Mouse (Mus musculus): ENCODE data around the gene Fcgr2b. TPM values are rescaled to one million over a fixed set of nuclear protein-coding genes. Genes with fewer than 3 reads are reported as not detected.

The Fcgr2b gene
- total and polyA plus RNA-seq, 3 experiments = 4.7 to 8.2 TPM; not detected in 1

DNA sequence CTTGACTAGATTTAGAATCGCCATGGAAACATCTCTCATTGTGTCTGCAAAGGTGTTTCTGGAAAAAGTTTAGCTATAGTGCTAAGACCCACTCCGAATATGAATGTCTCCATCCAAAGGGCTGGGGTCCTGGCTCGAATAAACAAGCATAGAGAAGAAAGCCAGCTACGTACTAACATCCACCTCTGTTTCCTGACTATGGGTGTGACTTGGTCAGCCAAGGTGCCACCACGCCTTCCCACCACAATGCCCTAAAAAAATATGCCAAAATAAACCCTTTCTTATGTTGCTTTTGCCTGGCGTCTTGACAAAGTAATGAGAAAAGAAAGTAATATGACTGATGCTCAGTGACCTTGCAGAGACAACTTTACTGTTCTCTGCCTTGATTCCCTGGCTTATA, 3.9 kb downstream of the Fcgr2b start:
- no peak for TF ChIP-seq POLR2AphosphoS2 (IDR thresholded peaks at IDR 0.05; ENCODE audit: low read length)
- TF ChIP-seq ZNF384 (IDR thresholded peaks at IDR 0.05; ENCODE audit: low read depth, low read length) = no peak
- no peak for TF ChIP-seq POLR2A (IDR thresholded peaks at IDR 0.05; ENCODE audit: control insufficient read depth in 1 of 2, insufficient read depth in 1 of 2, low read depth in 1 of 2, low read length in 2 of 2, poor library complexity in 1 of 2)
- no peak for DNase-seq (ENCODE audit: low read depth, low spot score)
- Histone ChIP-seq H3K79me2 (ENCODE audit: control insufficient read depth, insufficient read depth, low read length, poor library complexity) (no peaks in the 10 kb centered on the region), H3K4me1 (ENCODE audit: control insufficient read depth in 1 of 2, insufficient read depth in 2 of 2, low read length in 2 of 2) (peaks cover 7 to 25% of the 10 kb centered on the region in 2 experiments), H3K27me3 (ENCODE audit: control insufficient read depth in 1 of 2, insufficient read depth in 2 of 2, low read length in 2 of 2) (no peaks in the 10 kb centered on the region), H3K36me3 (ENCODE audit: control insufficient read depth in 1 of 2, insufficient read depth in 2 of 2, low read length in 2 of 2) (peaks cover 0 to 20% of the 10 kb centered on the region in 2 experiments; a peak in 2 of 4 replicates), H3K27ac (ENCODE audit: control insufficient read depth, low read depth, low read length) (peak overlapping the region; percentile 18; the same call in 1 of the 2 replicates), H3K9me3 (replicated peaks; ENCODE audit: insufficient read depth, low read length) (no peaks in the 10 kb centered on the region), H3K9ac (ENCODE audit: control insufficient read depth, low read depth, low read length, poor library complexity, severe bottlenecking) (no peak overlapping the region), H3K4me3 (ENCODE audit: control insufficient read depth in 1 of 2, insufficient read depth in 1 of 2, low read depth in 2 of 2, low read length in 2 of 2) (no peak overlapping the region)

DNA sequence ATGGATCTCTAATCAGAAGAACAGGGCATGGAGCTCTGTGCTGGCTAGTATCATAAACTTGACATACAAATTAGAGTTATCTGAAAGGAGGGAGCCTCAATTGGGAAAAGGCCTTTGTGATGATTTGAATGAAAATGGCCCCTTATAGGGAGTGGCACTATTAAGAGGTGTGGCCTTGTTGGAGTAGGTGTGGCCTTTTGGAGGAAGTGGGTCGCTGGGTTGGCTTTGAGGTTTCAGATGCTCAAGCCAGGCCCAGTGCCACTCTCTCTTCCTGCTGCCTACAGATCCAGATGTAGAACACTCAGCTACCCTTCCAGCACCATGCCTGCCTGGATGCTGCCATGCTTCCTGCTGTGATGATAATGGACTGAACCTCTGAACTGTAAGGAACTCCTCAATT, 7.8 kb downstream of the Fcgr2b start:
- Histone ChIP-seq H3K4me1 (ENCODE audit: control insufficient read depth in 1 of 2, insufficient read depth in 2 of 2, low read length in 2 of 2) (peaks cover 2 to 12% of the 10 kb centered on the region in 2 experiments), H3K36me3 (ENCODE audit: control insufficient read depth in 1 of 2, insufficient read depth in 2 of 2, low read length in 2 of 2) (peaks cover 0 to 14% of the 10 kb centered on the region in 2 experiments; a peak in 2 of 4 replicates), H3K9ac (ENCODE audit: control insufficient read depth, low read depth, low read length, poor library complexity, severe bottlenecking) (no peak overlapping the region), H3K79me2 (ENCODE audit: control insufficient read depth, insufficient read depth, low read length, poor library complexity) (no peaks in the 10 kb centered on the region), H3K27ac (ENCODE audit: control insufficient read depth, low read depth, low read length) (no peak overlapping the region), H3K27me3 (ENCODE audit: control insufficient read depth in 1 of 2, insufficient read depth in 2 of 2, low read length in 2 of 2) (no peaks in the 10 kb centered on the region), H3K9me3 (replicated peaks; ENCODE audit: insufficient read depth, low read length) (no peaks in the 10 kb centered on the region), H3K4me3 (ENCODE audit: control insufficient read depth in 1 of 2, insufficient read depth in 1 of 2, low read depth in 2 of 2, low read length in 2 of 2) (no peak overlapping the region)
- no peak for TF ChIP-seq HCFC1 (IDR thresholded peaks at IDR 0.05; ENCODE audit: low read depth, low read length)
- no peak for TF ChIP-seq USF1 (IDR thresholded peaks at IDR 0.05; ENCODE audit: low read depth, low read length)
- TF ChIP-seq ZC3H11A (IDR thresholded peaks at IDR 0.05; ENCODE audit: low read depth, low read length) = no peak
- TF ChIP-seq CTCF (IDR thresholded peaks at IDR 0.05 in 2 of 3, conservative IDR thresholded peaks at IDR 0.05 in 1 of 3; ENCODE audit: control insufficient read depth in 1 of 3, insufficient read depth in 1 of 3, low read depth in 2 of 3, low read length in 3 of 3, poor library complexity in 1 of 3, severe bottlenecking in 1 of 3) = no peak
- TF ChIP-seq POLR2A (IDR thresholded peaks at IDR 0.05; ENCODE audit: control insufficient read depth in 1 of 2, insufficient read depth in 1 of 2, low read depth in 1 of 2, low read length in 2 of 2, poor library complexity in 1 of 2) = no peak
- no peak for TF ChIP-seq SIN3A (IDR thresholded peaks at IDR 0.05; ENCODE audit: low read length)
- no peak for TF ChIP-seq E2F4 (IDR thresholded peaks at IDR 0.05; ENCODE audit: borderline replicate concordance, low read depth, low read length)
- no peak for TF ChIP-seq TBP (IDR thresholded peaks at IDR 0.05; ENCODE audit: low read depth, low read length)
- no peak for TF ChIP-seq RCOR1 (IDR thresholded peaks at IDR 0.05; ENCODE audit: low read depth, low read length)
- TF ChIP-seq GATA1 (IDR thresholded peaks at IDR 0.05; ENCODE audit: low read depth, low read length) = no peak
- no peak for TF ChIP-seq MYC (IDR thresholded peaks at IDR 0.05; ENCODE audit: low read depth, low read length)
- DNase-seq (ENCODE audit: low read depth, low spot score) = no peak

DNA sequence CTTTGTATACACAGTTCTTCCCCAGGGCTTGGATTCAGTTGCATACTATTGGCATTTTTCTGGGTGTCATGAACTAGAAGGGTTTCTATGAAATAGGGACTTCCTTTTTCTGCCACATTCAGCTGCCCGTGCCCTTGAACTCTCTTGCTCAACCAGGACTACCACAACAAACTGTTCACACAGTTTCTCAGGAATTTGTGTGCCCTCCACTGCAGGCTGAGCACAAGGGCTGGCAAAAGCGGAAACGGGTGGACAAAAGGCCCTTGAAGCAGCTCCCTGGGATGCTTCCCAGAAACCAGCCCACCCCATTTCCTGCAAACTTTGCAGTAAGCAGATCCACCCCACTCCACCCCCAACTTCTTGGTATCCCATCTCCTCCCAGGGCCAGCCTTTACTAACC, 8.8 kb downstream of the Fcgr2b start:
- Histone ChIP-seq H3K79me2 (ENCODE audit: control insufficient read depth, insufficient read depth, low read length, poor library complexity) (no peaks in the 10 kb centered on the region), H3K4me3 (ENCODE audit: control insufficient read depth in 1 of 2, insufficient read depth in 1 of 2, low read depth in 2 of 2, low read length in 2 of 2) (no peak overlapping the region), H3K36me3 (ENCODE audit: control insufficient read depth in 1 of 2, insufficient read depth in 2 of 2, low read length in 2 of 2) (peaks cover 0 to 14% of the 10 kb centered on the region in 2 experiments; a peak in 2 of 4 replicates), H3K9me3 (replicated peaks; ENCODE audit: insufficient read depth, low read length) (no peaks in the 10 kb centered on the region), H3K27ac (ENCODE audit: control insufficient read depth, low read depth, low read length) (no peak overlapping the region), H3K4me1 (ENCODE audit: control insufficient read depth in 1 of 2, insufficient read depth in 2 of 2, low read length in 2 of 2) (peaks cover 7 to 15% of the 10 kb centered on the region in 2 experiments), H3K9ac (ENCODE audit: control insufficient read depth, low read depth, low read length, poor library complexity, severe bottlenecking) (no peak overlapping the region), H3K27me3 (ENCODE audit: control insufficient read depth in 1 of 2, insufficient read depth in 2 of 2, low read length in 2 of 2) (no peaks in the 10 kb centered on the region)
- no peak for TF ChIP-seq MXI1 (IDR thresholded peaks at IDR 0.05; ENCODE audit: low read depth, low read length)
- TF ChIP-seq ELF1 (IDR thresholded peaks at IDR 0.05; ENCODE audit: low read depth, low read length) = no peak
- TF ChIP-seq E2F4 (IDR thresholded peaks at IDR 0.05; ENCODE audit: borderline replicate concordance, low read depth, low read length) = no peak
- TF ChIP-seq USF2 (IDR thresholded peaks at IDR 0.05; ENCODE audit: borderline replicate concordance in 1 of 2, insufficient read depth in 1 of 2, low read depth in 1 of 2, low read length in 2 of 2) = no peak
- TF ChIP-seq POLR2AphosphoS2 (IDR thresholded peaks at IDR 0.05; ENCODE audit: low read length) = no peak
- no peak for TF ChIP-seq POLR2AphosphoS5 (IDR thresholded peaks at IDR 0.05; ENCODE audit: borderline replicate concordance, low read depth, low read length)
- TF ChIP-seq SIN3A (IDR thresholded peaks at IDR 0.05; ENCODE audit: low read length) = no peak
- no peak for TF ChIP-seq MAX (IDR thresholded peaks at IDR 0.05; ENCODE audit: low read length)
- no peak for DNase-seq (ENCODE audit: low read depth, low spot score)

All from MEL (cell line).